Mouse (Mus musculus) stomach, embryonic 14.5 days (tissue): ENCODE measurements around the gene Ywhae. TPM values are rescaled to one million over a fixed set of nuclear protein-coding genes. Genes with fewer than 3 reads are reported as not detected.
"Not testable (repeated sequence)": the region's sequence is repeated elsewhere in the genome, so short reads cannot be mapped to it uniquely, and the experiment has no call there.

Experiments
- ATAC-seq: fragments of 200-750 bp; cut with Nextera tagmentation; 2 replicates; pipeline ENCODE4 v1.8.0; 2017; ENCODE audit warnings: low read depth, moderate TSS enrichment; ENCODE audit not compliant: insufficient number of reproducible peaks, insufficient read depth, low FRiP score
- H3K27ac ChIP-seq: fragments of 300-500 bp; sonication (generic); 2 replicates; pipeline ENCODE4 v1.5.1; 2014; ENCODE audit warnings: mild to moderate bottlenecking, low read length, moderate library complexity, mixed read lengths
- H3K27me3 ChIP-seq: fragments of 300-500 bp; sonication (generic); 2 replicates; pipeline ENCODE4 v1.6.1; 2014; ENCODE audit warnings: low read length, control low read depth, mixed read lengths; ENCODE audit not compliant: control insufficient read depth, insufficient read depth
- H3K36me3 ChIP-seq: fragments of 300-500 bp; sonication (generic); 2 replicates; pipeline ENCODE4 v1.6.1; 2014; ENCODE audit warnings: mild to moderate bottlenecking, control low read depth, low read length, moderate library complexity, mixed read lengths; ENCODE audit not compliant: control insufficient read depth, insufficient read depth
- H3K4me1 ChIP-seq: fragments of 300-500 bp; sonication (generic); 2 replicates; pipeline ENCODE4 v1.6.1; 2014; ENCODE audit warnings: low read length, control low read depth, mixed read lengths; ENCODE audit not compliant: control insufficient read depth, insufficient read depth
- H3K4me2 ChIP-seq: fragments of 300-500 bp; sonication (generic); replicated peaks from 2 replicates; pipeline ENCODE4 v1.6.1; 2014; ENCODE audit warnings: low read depth, low read length, control low read depth
- H3K4me3 ChIP-seq: fragments of 300-500 bp; sonication (generic); 2 replicates; pipeline ENCODE4 v1.5.1; 2014; ENCODE audit warnings: low read depth, low read length, control low read depth
- H3K9ac ChIP-seq: fragments of 300-500 bp; sonication (generic); replicated peaks from 2 replicates; pipeline ENCODE4 v1.6.1; 2014; ENCODE audit warnings: low read depth, mild to moderate bottlenecking, control low read depth, low read length, moderate library complexity, mixed read lengths
- H3K9me3 ChIP-seq: fragments of 300-500 bp; sonication (generic); 2 replicates; pipeline ENCODE4 v1.6.1; 2016; ENCODE audit warnings: low read depth, low read length, control low read depth; ENCODE audit not compliant: control insufficient read depth
- WGBS: fragments of 180-500 bp; shearing (Covaris S2); extraction: QIAGEN DNeasy Blood & Tissue Kit; methylation state at CpG from one replicate; pipeline ENCODE4 v1.1.7; 2014; 5-methylcytosine and 5-hydroxymethylcytosine counted together
- polyA plus RNA-seq: library from polyadenylated mRNA; unstranded; fragments of >200 nt; fragmentation: Nextera tagmentation; extraction: Ambion mirVana; gene quantifications from 2 replicates; pipeline ENCODE4 v1.2.1, GENCODE M21; 2014

Ywhae gene
- polyA plus RNA-seq, 1 experiment from 2014 or later, result 887 TPM

DNA sequence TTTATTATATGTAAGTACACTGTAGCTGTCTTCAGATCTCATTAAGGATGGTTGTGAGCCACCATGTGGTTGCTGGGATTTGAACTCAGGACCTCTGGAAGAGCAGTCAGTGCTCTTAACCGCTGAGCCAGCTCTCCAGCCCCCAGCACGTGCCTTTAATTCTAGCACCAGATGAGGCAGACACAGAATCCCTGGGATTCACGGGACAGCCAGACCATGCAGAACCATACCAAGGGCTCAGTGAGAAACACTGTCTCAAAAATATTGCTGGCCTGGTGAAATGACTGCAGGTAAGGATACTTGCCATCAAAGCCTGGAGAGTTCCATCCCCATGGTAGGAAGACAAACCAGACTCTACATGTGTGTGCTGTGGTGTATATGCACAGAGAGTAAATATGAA is 35.2 kb upstream of the Ywhae start:
- not testable (repeated sequence) for H3K27ac ChIP-seq, H3K4me2 ChIP-seq, H3K4me1 ChIP-seq, H3K27me3 ChIP-seq, H3K9me3 ChIP-seq, H3K4me3 ChIP-seq, ATAC-seq, H3K9ac ChIP-seq
- WGBS, result 93% methylated on average over 3 of the region's 3 CpGs
- peaks cover 70% of the 10 kb centered on the region for H3K36me3 ChIP-seq

DNA sequence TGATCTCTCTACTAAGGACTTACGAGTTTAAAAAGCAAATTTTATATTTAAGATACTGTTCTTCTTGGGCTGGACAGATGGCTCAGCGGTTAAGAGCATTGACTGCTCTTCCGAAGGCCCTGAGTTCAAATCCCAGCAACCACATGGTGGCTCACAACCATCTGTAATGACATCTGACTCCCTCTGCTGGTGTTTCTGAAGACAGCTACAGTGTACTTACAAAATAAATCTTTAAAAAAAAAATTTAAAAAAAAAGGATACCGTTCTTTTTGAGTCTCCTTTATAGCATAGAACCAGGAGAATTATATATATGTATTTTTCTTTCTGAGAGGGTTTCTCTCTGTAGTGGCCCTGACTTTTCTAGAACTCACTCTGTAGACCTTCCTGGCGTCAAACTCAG is 32.1 kb upstream of the Ywhae start:
- Histone ChIP-seq H3K4me2 (no peak overlapping the region), H3K36me3 (peaks cover 65% of the 10 kb centered on the region), H3K27ac (no peak overlapping the region), H3K9ac (no peak overlapping the region), H3K27me3 (no peaks in the 10 kb centered on the region), H3K4me3 (no peak overlapping the region), H3K4me1 (no peaks in the 10 kb centered on the region), H3K9me3 (no peaks in the 10 kb centered on the region)
- no peak for ATAC-seq
- 95% methylated on average over 5 of the region's 5 CpGs for WGBS

DNA sequence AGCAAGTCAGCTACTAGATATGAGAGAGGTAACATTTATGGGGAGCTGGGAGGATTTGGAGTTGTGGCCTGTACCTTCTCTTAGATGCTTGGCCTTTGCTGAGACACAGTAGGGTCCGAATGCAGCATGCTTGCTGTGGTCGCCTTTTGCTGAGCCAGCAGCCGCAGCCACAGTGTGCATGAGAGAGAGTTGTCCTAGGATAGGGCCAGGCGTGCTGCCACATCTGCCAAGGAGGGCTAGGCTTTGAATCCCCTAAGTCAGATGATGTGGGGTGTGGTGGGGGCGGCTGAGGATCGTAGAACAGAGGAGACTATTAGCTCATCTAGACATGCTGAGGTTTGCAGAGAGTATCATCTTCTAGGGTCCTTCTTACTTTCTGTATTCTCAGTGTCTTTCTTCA is 29.9 kb upstream of the Ywhae start:
- H3K36me3 ChIP-seq, result peaks cover 54% of the 10 kb centered on the region
- no peaks in the 10 kb centered on the region for H3K9me3 ChIP-seq
- WGBS, result 93% methylated on average over 6 of the region's 6 CpGs
- no peaks in the 10 kb centered on the region for H3K27me3 ChIP-seq
- ATAC-seq, result no peak
- no peak overlapping the region for H3K9ac ChIP-seq
- no peak overlapping the region for H3K27ac ChIP-seq
- H3K4me3 ChIP-seq, result no peak overlapping the region
- no peak overlapping the region for H3K4me2 ChIP-seq
- H3K4me1 ChIP-seq, result no peaks in the 10 kb centered on the region

DNA sequence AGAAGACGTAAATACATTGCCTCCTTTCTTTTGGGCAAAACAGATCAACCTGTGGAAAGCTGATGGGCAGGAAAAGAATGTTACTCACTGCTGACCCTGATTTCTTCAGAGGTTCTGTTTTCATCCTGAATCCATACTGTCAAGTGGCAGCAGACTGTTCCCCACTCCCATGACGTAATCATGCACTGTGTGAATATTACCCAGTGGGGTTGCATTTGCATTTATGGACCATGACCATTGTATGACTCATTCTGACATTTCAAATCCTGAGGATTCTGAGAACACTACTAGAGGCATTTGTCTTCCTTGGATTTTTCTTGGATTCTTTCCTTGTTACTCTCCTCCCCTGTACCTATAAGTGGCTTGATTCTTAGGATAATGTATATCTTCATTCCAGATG is 28.9 kb upstream of the Ywhae start:
- no peak for ATAC-seq
- Histone ChIP-seq H3K9ac (no peak overlapping the region), H3K4me3 (no peak overlapping the region), H3K4me1 (no peaks in the 10 kb centered on the region), H3K9me3 (no peaks in the 10 kb centered on the region), H3K27me3 (no peaks in the 10 kb centered on the region), H3K27ac (no peak overlapping the region), H3K4me2 (no peak overlapping the region), H3K36me3 (peaks cover 45% of the 10 kb centered on the region)
- WGBS, result 94% methylated on average over 2 of the region's 2 CpGs

DNA sequence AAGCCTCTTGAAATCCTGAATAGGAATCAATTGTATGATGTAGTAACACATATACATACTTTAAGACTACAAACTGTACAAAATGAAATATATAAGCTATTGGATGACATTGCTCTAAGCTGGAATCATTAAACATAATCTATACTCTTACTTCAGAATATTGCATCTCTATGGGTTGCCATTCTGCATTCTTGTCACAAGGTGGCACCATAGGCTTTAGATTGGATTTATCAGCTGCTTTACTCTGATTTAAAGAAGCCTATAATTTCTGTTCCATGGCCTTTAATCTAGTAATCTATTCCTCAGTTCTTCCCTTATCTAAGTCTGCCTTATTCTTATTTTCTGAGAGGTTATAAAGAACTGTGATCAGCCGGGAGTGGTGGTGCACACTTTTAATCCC is 18.7 kb upstream of the Ywhae start:
- Histone ChIP-seq H3K4me1 (no peaks in the 10 kb centered on the region), H3K9ac (no peak overlapping the region), H3K36me3 (no peaks in the 10 kb centered on the region), H3K27me3 (no peaks in the 10 kb centered on the region), H3K27ac (no peak overlapping the region), H3K9me3 (no peaks in the 10 kb centered on the region), H3K4me3 (no peak overlapping the region), H3K4me2 (no peak overlapping the region)
- ATAC-seq, result no peak
- WGBS, result 94% methylated on average over 1 of the region's 1 CpGs

DNA sequence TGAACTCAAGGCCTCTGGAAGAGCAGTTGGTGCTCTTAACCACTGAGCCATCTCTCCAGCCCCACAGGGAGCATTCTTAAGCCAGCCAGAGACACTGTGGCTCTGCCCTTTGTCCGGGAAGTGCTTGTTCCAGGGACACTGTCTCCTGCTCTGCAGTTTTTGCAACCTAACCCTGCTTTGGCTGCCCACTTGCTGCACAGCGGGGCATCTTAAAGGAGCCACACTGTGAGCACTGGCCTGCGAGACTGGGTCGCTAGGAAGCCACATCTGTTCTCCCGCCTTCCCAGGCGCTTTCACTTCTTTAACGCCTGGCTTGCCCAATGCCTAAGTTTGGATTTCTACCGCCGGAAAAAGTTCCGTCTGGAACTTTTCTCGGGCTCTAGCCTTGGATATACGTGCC is 17.1 kb upstream of the Ywhae start:
- Histone ChIP-seq H3K36me3 (no peaks in the 10 kb centered on the region), H3K4me3 (no peak overlapping the region), H3K27me3 (no peaks in the 10 kb centered on the region), H3K9ac (no peak overlapping the region), H3K27ac (no peak overlapping the region), H3K4me2 (no peak overlapping the region), H3K9me3 (no peaks in the 10 kb centered on the region), H3K4me1 (no peaks in the 10 kb centered on the region)
- WGBS, result 35% methylated on average over 12 of the region's 12 CpGs
- ATAC-seq, result no peak

DNA sequence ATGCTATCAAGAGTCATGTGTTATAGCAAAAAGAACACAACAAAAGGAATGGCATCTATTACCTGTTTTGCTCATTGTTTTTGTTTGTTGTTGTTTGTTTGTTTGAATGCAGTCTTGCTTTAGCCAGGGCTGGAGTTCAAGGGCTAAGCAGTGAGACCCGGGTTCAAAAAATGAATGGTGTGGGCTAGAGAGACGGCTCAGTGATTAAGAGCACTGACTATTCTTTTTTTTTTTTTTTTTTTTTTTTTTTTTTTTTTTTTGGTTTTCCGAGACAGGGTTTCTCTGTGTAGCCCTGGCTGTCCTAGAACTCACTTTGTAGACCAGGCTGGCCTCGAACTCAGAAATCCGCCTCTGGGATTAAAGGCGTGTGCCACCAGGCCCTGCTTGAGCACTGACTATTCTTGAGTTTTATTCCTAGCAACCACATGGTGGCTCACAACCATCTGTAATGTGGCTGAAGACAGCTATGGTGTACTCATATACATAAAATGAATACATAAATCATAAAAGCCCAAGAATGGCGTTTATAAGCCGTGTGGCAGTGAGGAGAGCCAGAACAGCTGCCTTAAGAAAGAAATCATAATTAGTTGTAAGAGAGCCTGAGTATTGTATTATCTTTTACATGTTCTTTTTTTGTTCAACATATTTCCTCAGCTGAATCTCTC is 15.9 kb upstream of the Ywhae start:
- Histone ChIP-seq H3K27me3 (no peaks in the 10 kb centered on the region), H3K27ac (no peak overlapping the region), H3K36me3 (no peaks in the 10 kb centered on the region), H3K4me2 (no peak overlapping the region), H3K4me1 (no peaks in the 10 kb centered on the region), H3K9me3 (peaks cover 5% of the 10 kb centered on the region; the same call in 1 of the 2 replicates), H3K4me3 (no peak overlapping the region), H3K9ac (no peak overlapping the region)
- WGBS, result 70% methylated on average over 7 of the region's 8 CpGs
- no peak for ATAC-seq

DNA sequence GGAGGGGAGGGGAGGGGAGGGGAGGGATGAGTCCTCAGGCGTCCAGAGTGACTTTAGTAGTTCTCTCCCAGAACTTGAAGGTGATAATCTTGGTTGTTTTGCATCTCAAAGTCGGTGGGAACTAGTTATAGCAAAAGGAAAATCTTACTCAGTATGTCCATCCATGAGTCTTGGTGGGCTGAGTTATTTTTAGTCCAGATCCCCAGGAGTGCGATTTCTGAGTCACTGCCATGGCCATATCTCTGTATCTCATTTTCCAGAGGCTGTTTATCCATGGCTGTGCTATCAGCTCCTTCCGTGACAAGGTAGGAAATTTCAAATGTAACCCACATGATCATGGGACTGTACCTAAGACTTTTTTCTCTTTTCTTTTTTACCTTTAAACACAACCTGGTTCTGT is 10.3 kb upstream of the Ywhae start:
- peaks cover 5% of the 10 kb centered on the region; the same call in 1 of the 2 replicates for H3K9me3 ChIP-seq
- no peaks in the 10 kb centered on the region for H3K4me1 ChIP-seq

DNA sequence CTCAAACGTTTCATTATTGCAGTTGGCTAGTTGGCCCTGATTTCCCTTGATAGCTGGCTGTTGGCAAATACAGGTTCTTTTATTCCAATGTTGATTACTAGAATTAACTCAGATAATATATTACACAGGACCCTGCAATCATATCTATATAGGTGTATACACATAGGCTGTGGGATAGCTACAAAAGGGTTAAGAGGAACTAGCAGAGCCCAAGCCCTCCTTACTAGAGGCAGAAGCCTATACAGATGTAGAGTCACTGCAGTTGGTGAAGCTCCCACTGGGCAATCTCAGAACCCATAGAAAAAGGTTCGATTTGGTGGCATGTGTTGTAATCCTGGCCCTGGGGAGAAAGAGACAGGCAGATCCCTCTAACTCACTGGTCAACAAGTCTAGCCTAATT is 5.5 kb upstream of the Ywhae start:
- H3K4me2 ChIP-seq, result no peak overlapping the region
- no peak overlapping the region for H3K9ac ChIP-seq
- no peaks in the 10 kb centered on the region for H3K36me3 ChIP-seq
- H3K27ac ChIP-seq, result no peak overlapping the region
- WGBS, result 56% methylated on average over 2 of the region's 2 CpGs
- no peak for ATAC-seq
- H3K4me1 ChIP-seq, result 0 out of 2 replicates have a peak, but pooled peaks cover 2% of the 10 kb centered on the region
- no peak overlapping the region for H3K4me3 ChIP-seq
- no peaks in the 10 kb centered on the region for H3K9me3 ChIP-seq
- no peaks in the 10 kb centered on the region for H3K27me3 ChIP-seq

More for the DNA sequence above, 10.3 kb upstream of the Ywhae start:
- Histone ChIP-seq H3K27ac (no peak overlapping the region), H3K9ac (no peak overlapping the region), H3K27me3 (no peaks in the 10 kb centered on the region), H3K4me3 (no peak overlapping the region), H3K4me2 (no peak overlapping the region), H3K36me3 (no peaks in the 10 kb centered on the region)
- ATAC-seq, result no peak
- WGBS, result 63% methylated on average over 4 of the region's 4 CpGs
